Mouse (Mus musculus) ES-E14 (cell line): Measurements from ENCODE around the gene Asb11. TPM values are rescaled to one million over a fixed set of nuclear protein-coding genes. Genes with fewer than 3 reads are reported as not detected.

Experiments
- DNase-seq: peaks from one replicate; pipeline ENCODE4 v3.0.0-alpha.2; 2013; ENCODE audit warnings: low read depth, low spot score
- H3K27ac ChIP-seq: 2 replicates; pipeline ENCODE4 v1.5.1; 2012; ENCODE audit warnings: low read depth, mild to moderate bottlenecking, low read length, moderate library complexity, mixed read lengths; ENCODE audit not compliant: poor library complexity, insufficient read depth, severe bottlenecking
- H3K36me3 ChIP-seq: 2 replicates; pipeline ENCODE4 v1.6.1; 2012; ENCODE audit warnings: mild to moderate bottlenecking, low read length, moderate library complexity, mixed read lengths; ENCODE audit not compliant: control insufficient read depth, poor library complexity, insufficient read depth, severe bottlenecking
- H3K4me1 ChIP-seq, 2 experiments: fragments of 150-350 bp in 1 of 2; sonication (generic) in 1 of 2; 2 replicates each; pipeline ENCODE4 v1.6.1; 2012; ENCODE audit warnings: low read length in 2 of 2, mild to moderate bottlenecking in 1 of 2, mixed read lengths in 1 of 2; ENCODE audit not compliant: control insufficient read depth in 2 of 2, insufficient read depth in 2 of 2, poor library complexity in 1 of 2
- H3K4me3 ChIP-seq, 2 experiments: fragments of 150-350 bp in 1 of 2; sonication (generic) in 1 of 2; 2 replicates each; pipeline ENCODE4 v1.5.1; 2012; ENCODE audit warnings: low read length in 2 of 2, low read depth in 1 of 2, mild to moderate bottlenecking in 1 of 2, mixed read lengths in 1 of 2; ENCODE audit not compliant: insufficient read depth in 1 of 2, poor library complexity in 1 of 2, severe bottlenecking in 1 of 2
- H3K9ac ChIP-seq: 2 replicates; pipeline ENCODE4 v1.6.1; 2012; ENCODE audit warnings: low read depth, mild to moderate bottlenecking, low read length, mixed read lengths; ENCODE audit not compliant: poor library complexity, insufficient read depth, severe bottlenecking
- H3K9me3 ChIP-seq: fragments of 150-350 bp; sonication (generic); 2 replicates; pipeline ENCODE4 v1.6.1; 2012; ENCODE audit warnings: low read depth, mild to moderate bottlenecking, low read length; ENCODE audit not compliant: control insufficient read depth, insufficient read depth
- CHD2 ChIP-seq: IDR thresholded peaks from 2 replicates; pipeline ENCODE4 v1.6.1; 2014; ENCODE audit warnings: mild to moderate bottlenecking, low read depth, low read length, inconsistent platforms
- HCFC1 ChIP-seq: IDR thresholded peaks from 2 replicates; pipeline ENCODE4 v1.6.1; 2012; ENCODE audit warnings: low read length, inconsistent platforms, borderline replicate concordance; ENCODE audit not compliant: insufficient read depth
- MAFK ChIP-seq: IDR thresholded peaks from 2 replicates; pipeline ENCODE4 v1.6.1; 2014; ENCODE audit warnings: mild to moderate bottlenecking, low read depth, low read length, inconsistent platforms; ENCODE audit not compliant: insufficient read depth
- ZC3H11A ChIP-seq: IDR thresholded peaks from 2 replicates; pipeline ENCODE4 v1.6.1; 2012; ENCODE audit warnings: low read depth, mild to moderate bottlenecking, inconsistent platforms, low read length, borderline replicate concordance
- ZNF384 ChIP-seq: IDR thresholded peaks from 2 replicates; pipeline ENCODE4 v1.6.1; 2012; ENCODE audit warnings: low read depth, low read length, inconsistent platforms
- in situ Hi-C, 2 experiments: fragments of 600-800 bp; cut with MboI; formaldehyde crosslinking; loops; one replicate each; pipeline ENCODE4 v1.15.1; 2025; ENCODE audit warnings: low sequenced_read_pairs in 2 of 2, inconsistent platforms in 1 of 2; ENCODE audit not compliant: unreplicated experiment in 2 of 2
- total RNA-seq: library from RNA; depleted of rRNA; stranded (reverse); fragments of 300-350 nt; gene quantifications from 2 replicates; pipeline ENCODE4 v1.2.3, GENCODE M21; 2012

The Asb11 gene
- total RNA-seq, 1 experiment, result 0.18 TPM

GRCm38 (mm10) chrX:164427295-164427694 is 9.5 kb upstream of the Asb11 start:
- Histone ChIP-seq H3K9ac (no peak overlapping the region), H3K27ac (no peak overlapping the region), H3K4me3 (no peak overlapping the region), H3K4me1 (no peaks in the 10 kb centered on the region), H3K36me3 (peaks cover 9% of the 10 kb centered on the region), H3K9me3 (no peaks in the 10 kb centered on the region)
- no peak for DNase-seq
- TF ChIP-seq HCFC1 (no peak), ZC3H11A (no peak), MAFK (no peak), CHD2 (no peak)
- in situ Hi-C loops, result no loop called here

- H3K9ac ChIP-seq, result no peak overlapping the region
- H3K4me3 ChIP-seq, result no peak overlapping the region
- no peaks in the 10 kb centered on the region for H3K9me3 ChIP-seq
- H3K36me3 ChIP-seq, result peaks cover 3% of the 10 kb centered on the region; the same call in 1 of the 2 replicates
- DNase-seq, result no peak
- in situ Hi-C loops, result no loop called here
- no peaks in the 10 kb centered on the region for H3K4me1 ChIP-seq
- H3K27ac ChIP-seq, result no peak overlapping the region
- TF ChIP-seq CHD2, result no peak
- TF ChIP-seq MAFK, result no peak
- TF ChIP-seq ZNF384, result no peak
- no peak for TF ChIP-seq HCFC1
- no peak for TF ChIP-seq ZC3H11A
Observed at GRCm38 (mm10) chrX:164428224-164428623, 8.6 kb upstream of the Asb11 start.

GRCm38 (mm10) chrX:164430621-164431020 is 6.2 kb upstream of the Asb11 start:
- H3K4me3 ChIP-seq, result no peak overlapping the region
- in situ Hi-C loops, result no loop called here
- H3K27ac ChIP-seq, result no peak overlapping the region
- H3K9ac ChIP-seq, result no peak overlapping the region
- no peaks in the 10 kb centered on the region for H3K9me3 ChIP-seq
- peaks cover 3% of the 10 kb centered on the region; the same call in 1 of the 2 replicates for H3K36me3 ChIP-seq
- no peak for DNase-seq
- no peak for TF ChIP-seq MAFK
- no peak for TF ChIP-seq HCFC1
- no peak for TF ChIP-seq CHD2
- no peak for TF ChIP-seq ZNF384
- H3K4me1 ChIP-seq, result no peaks in the 10 kb centered on the region

- H3K4me1 ChIP-seq, result no peaks in the 10 kb centered on the region
- H3K36me3 ChIP-seq, result peaks cover 3% of the 10 kb centered on the region; the same call in 1 of the 2 replicates
Observed at GRCm38 (mm10) chrX:164431133-164431532, 5.7 kb upstream of the Asb11 start.

GRCm38 (mm10) chrX:164431541-164431940 is 5.3 kb upstream of the Asb11 start:
- TF ChIP-seq ZC3H11A, result no peak
- no peak for TF ChIP-seq ZNF384
- TF ChIP-seq MAFK, result no peak
- no peak overlapping the region for H3K27ac ChIP-seq
- H3K4me3 ChIP-seq, result no peak overlapping the region
- no peak for DNase-seq
- no peaks in the 10 kb centered on the region for H3K9me3 ChIP-seq
- no peaks in the 10 kb centered on the region for H3K4me1 ChIP-seq
- peaks cover 3% of the 10 kb centered on the region; the same call in 1 of the 2 replicates for H3K36me3 ChIP-seq
- in situ Hi-C loops, result no loop called here
- H3K9ac ChIP-seq, result no peak overlapping the region

More at GRCm38 (mm10) chrX:164431133-164431532, 5.7 kb upstream of the Asb11 start:
- in situ Hi-C loops, result no loop called here
- TF ChIP-seq CHD2 (no peak), MAFK (no peak), ZNF384 (no peak), ZC3H11A (no peak), HCFC1 (no peak)
- Histone ChIP-seq H3K9me3 (no peaks in the 10 kb centered on the region), H3K4me3 (no peak overlapping the region), H3K9ac (no peak overlapping the region), H3K27ac (no peak overlapping the region)
- DNase-seq, result no peak
